Mouse (Mus musculus) Muller cell, postnatal 12 days (primary cell): ENCODE measurements around the gene Znhit3.

ENCODE experiments used
- DNase-seq: peaks from one replicate; pipeline ENCODE4 v3.0.0-alpha.2; 2015; ENCODE audit errors: inconsistent ontology term

The Znhit3 gene

GRCm38 (mm10) chr11:84916053-84916702 lies at the start of gene Znhit3:
Znhit3 (minus strand) TSS chr11:84916366.
- DNase-seq = peak; percentile 80

GRCm38 (mm10) chr11:84963556-84963955 lies 47.4 kb upstream of the Znhit3 start:
- no peak for DNase-seq

- DNase-seq = no peak
Observed at GRCm38 (mm10) chr11:84962536-84962935, 46.4 kb upstream of the Znhit3 start.

GRCm38 (mm10) chr11:84961571-84961970 lies 45.4 kb upstream of the Znhit3 start:
- no peak for DNase-seq

- DNase-seq = no peak
Observed at GRCm38 (mm10) chr11:84960780-84961179, 44.6 kb upstream of the Znhit3 start.

- no peak for DNase-seq
Observed at GRCm38 (mm10) chr11:84960291-84960690, 44.1 kb upstream of the Znhit3 start.

- no peak for DNase-seq
Observed at GRCm38 (mm10) chr11:84959701-84960181, 43.6 kb upstream of the Znhit3 start.

GRCm38 (mm10) chr11:84959181-84959580 lies 43.0 kb upstream of the Znhit3 start:
- DNase-seq = no peak

- no peak for DNase-seq
Observed at GRCm38 (mm10) chr11:84958271-84958630, 42.1 kb upstream of the Znhit3 start.

GRCm38 (mm10) chr11:84957591-84958270 lies 41.6 kb upstream of the Znhit3 start, which contains the start of gene Car4:
Car4 (plus strand) TSS chr11:84957786.
- no peak for DNase-seq

GRCm38 (mm10) chr11:84957171-84957570 lies 41.0 kb upstream of the Znhit3 start:
- DNase-seq = no peak

- DNase-seq = no peak
Observed at GRCm38 (mm10) chr11:84956400-84956799, 40.2 kb upstream of the Znhit3 start.

- no peak for DNase-seq
Observed at GRCm38 (mm10) chr11:84952611-84953010, 36.4 kb upstream of the Znhit3 start.

- no peak for DNase-seq
Observed at GRCm38 (mm10) chr11:84948526-84948925, 32.4 kb upstream of the Znhit3 start.

- DNase-seq = no peak
Observed at GRCm38 (mm10) chr11:84948114-84948513, 31.9 kb upstream of the Znhit3 start.

- no peak for DNase-seq
Observed at GRCm38 (mm10) chr11:84947206-84947605, 31.0 kb upstream of the Znhit3 start.

- no peak for DNase-seq
Observed at GRCm38 (mm10) chr11:84945841-84946240, 29.7 kb upstream of the Znhit3 start.

GRCm38 (mm10) chr11:84944639-84945435 lies 28.7 kb upstream of the Znhit3 start:
- DNase-seq = no peak

- peak; percentile 58 for DNase-seq
Observed at GRCm38 (mm10) chr11:84943948-84944347, 27.8 kb upstream of the Znhit3 start.

GRCm38 (mm10) chr11:84940140-84940539 lies 24.0 kb upstream of the Znhit3 start:
- no peak for DNase-seq

- DNase-seq = no peak
Observed at GRCm38 (mm10) chr11:84939508-84940053, 23.4 kb upstream of the Znhit3 start.

GRCm38 (mm10) chr11:84932261-84932660 lies 16.1 kb upstream of the Znhit3 start:
- no peak for DNase-seq
